Mouse (Mus musculus): ENCODE measurements at regions not wholly inside any gene's neighbourhood (a gene's known extent, or its start where the extent isn't known, plus 50 kb on each side); places are given as distances from the start of the nearest gene placed in this dataset.
A peak's percentile ranks its signal among the peaks of the same experiment; 100 is the strongest.

- Histone ChIP-seq H3K27ac (replicated peaks; ENCODE audit: low read depth, low read length) (no peak overlapping the region), H3K4me3 (ENCODE audit: low read depth, low read length) (no peak overlapping the region), H3K4me1 (ENCODE audit: control insufficient read depth, insufficient read depth, low read length) (no peaks in the 10 kb centered on the region), H3K27me3 (replicated peaks; ENCODE audit: control insufficient read depth, insufficient read depth, low read length) (no peaks in the 10 kb centered on the region), H3K9me3 (ENCODE audit: control insufficient read depth, low read length) (no peaks in the 10 kb centered on the region), H3K9ac (ENCODE audit: low read depth, low read length) (no peak overlapping the region), H3K36me3 (ENCODE audit: control insufficient read depth, insufficient read depth, low read length) (no peaks in the 10 kb centered on the region), H3K4me2 (ENCODE audit: low read depth, low read length) (no peak overlapping the region)
- no peak for ATAC-seq (ENCODE audit: low read depth)
- WGBS, result 70% methylated on average over 2 of the region's 2 CpGs
- DNase-seq (ENCODE audit: low spot score), result no peak
Measured at GRCm38 (mm10) chr9:46774821-46775220, 223.7 kb upstream of the Gm4791 start.

- Histone ChIP-seq H3K4me1 (ENCODE audit: control insufficient read depth, insufficient read depth, low read length) (no peaks in the 10 kb centered on the region), H3K36me3 (ENCODE audit: control insufficient read depth, insufficient read depth, low read length) (no peaks in the 10 kb centered on the region), H3K27me3 (replicated peaks; ENCODE audit: control insufficient read depth, insufficient read depth, low read length) (no peaks in the 10 kb centered on the region), H3K9ac (ENCODE audit: low read depth, low read length) (no peak overlapping the region), H3K4me3 (ENCODE audit: low read depth, low read length) (no peak overlapping the region), H3K4me2 (ENCODE audit: low read depth, low read length) (no peak overlapping the region), H3K27ac (replicated peaks; ENCODE audit: low read depth, low read length) (no peak overlapping the region), H3K9me3 (ENCODE audit: control insufficient read depth, low read length) (no peaks in the 10 kb centered on the region)
- DNase-seq (ENCODE audit: low spot score) (no peak), ATAC-seq (ENCODE audit: low read depth) (no peak)
- WGBS, result 57% methylated on average over 4 of the region's 4 CpGs
Measured at GRCm38 (mm10) chr9:46760247-46760646, 238.3 kb upstream of the Gm4791 start.

- Histone ChIP-seq H3K4me2 (ENCODE audit: low read depth, low read length) (no peak overlapping the region), H3K27me3 (replicated peaks; ENCODE audit: control insufficient read depth, insufficient read depth, low read length) (no peaks in the 10 kb centered on the region), H3K4me3 (ENCODE audit: low read depth, low read length) (no peak overlapping the region), H3K9me3 (ENCODE audit: control insufficient read depth, low read length) (no peaks in the 10 kb centered on the region), H3K4me1 (ENCODE audit: control insufficient read depth, insufficient read depth, low read length) (no peaks in the 10 kb centered on the region), H3K9ac (ENCODE audit: low read depth, low read length) (no peak overlapping the region), H3K27ac (replicated peaks; ENCODE audit: low read depth, low read length) (no peak overlapping the region), H3K36me3 (ENCODE audit: control insufficient read depth, insufficient read depth, low read length) (no peaks in the 10 kb centered on the region)
- WGBS, result 77% methylated on average over 6 of the region's 6 CpGs
- no peak for DNase-seq (ENCODE audit: low spot score)
- no peak for ATAC-seq (ENCODE audit: low read depth)
Measured at GRCm38 (mm10) chr9:46757005-46757672, 241.4 kb upstream of the Gm4791 start.

- H3K9me3 ChIP-seq (ENCODE audit: control insufficient read depth, low read length), result no peaks in the 10 kb centered on the region
- 49% methylated on average over 5 of the region's 5 CpGs for WGBS
- H3K4me2 ChIP-seq (ENCODE audit: low read depth, low read length), result no peak overlapping the region
- H3K36me3 ChIP-seq (ENCODE audit: control insufficient read depth, insufficient read depth, low read length), result no peaks in the 10 kb centered on the region
- no peaks in the 10 kb centered on the region for H3K27me3 ChIP-seq (replicated peaks; ENCODE audit: control insufficient read depth, insufficient read depth, low read length)
- no peaks in the 10 kb centered on the region for H3K4me1 ChIP-seq (ENCODE audit: control insufficient read depth, insufficient read depth, low read length)
- no peak for ATAC-seq (ENCODE audit: low read depth)
- no peak for DNase-seq (ENCODE audit: low spot score)
- no peak overlapping the region for H3K27ac ChIP-seq (replicated peaks; ENCODE audit: low read depth, low read length)
- no peak overlapping the region for H3K4me3 ChIP-seq (ENCODE audit: low read depth, low read length)
- H3K9ac ChIP-seq (ENCODE audit: low read depth, low read length), result no peak overlapping the region
Measured at GRCm38 (mm10) chr9:46751981-46752380, 246.6 kb upstream of the Gm4791 start.

GRCm38 (mm10) chr9:46749441-46749840, 249.1 kb upstream of the Gm4791 start:
- Histone ChIP-seq H3K9me3 (ENCODE audit: control insufficient read depth, low read length) (no peaks in the 10 kb centered on the region), H3K27me3 (replicated peaks; ENCODE audit: control insufficient read depth, insufficient read depth, low read length) (no peaks in the 10 kb centered on the region), H3K9ac (ENCODE audit: low read depth, low read length) (no peak overlapping the region), H3K4me1 (ENCODE audit: control insufficient read depth, insufficient read depth, low read length) (no peaks in the 10 kb centered on the region), H3K27ac (replicated peaks; ENCODE audit: low read depth, low read length) (no peak overlapping the region), H3K36me3 (ENCODE audit: control insufficient read depth, insufficient read depth, low read length) (no peaks in the 10 kb centered on the region), H3K4me2 (ENCODE audit: low read depth, low read length) (no peak overlapping the region), H3K4me3 (ENCODE audit: low read depth, low read length) (no peak overlapping the region)
- DNase-seq (ENCODE audit: low spot score) (no peak), ATAC-seq (ENCODE audit: low read depth) (no peak)
- 76% methylated on average over 6 of the region's 6 CpGs for WGBS

GRCm38 (mm10) chr9:46746266-46746665, 252.3 kb upstream of the Gm4791 start:
- Histone ChIP-seq H3K4me2 (ENCODE audit: low read depth, low read length) (no peak overlapping the region), H3K36me3 (ENCODE audit: control insufficient read depth, insufficient read depth, low read length) (no peaks in the 10 kb centered on the region), H3K27me3 (replicated peaks; ENCODE audit: control insufficient read depth, insufficient read depth, low read length) (no peaks in the 10 kb centered on the region), H3K4me3 (ENCODE audit: low read depth, low read length) (no peak overlapping the region), H3K27ac (replicated peaks; ENCODE audit: low read depth, low read length) (no peak overlapping the region), H3K4me1 (ENCODE audit: control insufficient read depth, insufficient read depth, low read length) (no peaks in the 10 kb centered on the region), H3K9ac (ENCODE audit: low read depth, low read length) (no peak overlapping the region), H3K9me3 (ENCODE audit: control insufficient read depth, low read length) (no peaks in the 10 kb centered on the region)
- ATAC-seq (ENCODE audit: low read depth) (no peak), DNase-seq (ENCODE audit: low spot score) (no peak)
- WGBS, result 64% methylated on average over 3 of the region's 3 CpGs

GRCm38 (mm10) chr9:46740496-46740895, 258.0 kb upstream of the Gm4791 start:
- no peaks in the 10 kb centered on the region for H3K9me3 ChIP-seq (ENCODE audit: control insufficient read depth, low read length)
- no peak overlapping the region for H3K27ac ChIP-seq (replicated peaks; ENCODE audit: low read depth, low read length)
- no peaks in the 10 kb centered on the region; the same call in 1 of the 2 replicates for H3K27me3 ChIP-seq (replicated peaks; ENCODE audit: control insufficient read depth, insufficient read depth, low read length)
- H3K4me3 ChIP-seq (ENCODE audit: low read depth, low read length), result no peak overlapping the region
- no peak for ATAC-seq (ENCODE audit: low read depth)
- no peak overlapping the region for H3K4me2 ChIP-seq (ENCODE audit: low read depth, low read length)
- no peak for DNase-seq (ENCODE audit: low spot score)
- H3K4me1 ChIP-seq (ENCODE audit: control insufficient read depth, insufficient read depth, low read length), result peaks cover 7% of the 10 kb centered on the region; the same call in 1 of the 2 replicates
- no peaks in the 10 kb centered on the region for H3K36me3 ChIP-seq (ENCODE audit: control insufficient read depth, insufficient read depth, low read length)
- H3K9ac ChIP-seq (ENCODE audit: low read depth, low read length), result no peak overlapping the region
- WGBS, result 76% methylated on average over 4 of the region's 4 CpGs

- DNase-seq (ENCODE audit: low spot score), result no peak
- Histone ChIP-seq H3K27me3 (replicated peaks; ENCODE audit: control insufficient read depth, insufficient read depth, low read length) (no peaks in the 10 kb centered on the region; the same call in 1 of the 2 replicates), H3K4me1 (ENCODE audit: control insufficient read depth, insufficient read depth, low read length) (peaks cover 7% of the 10 kb centered on the region; the same call in 1 of the 2 replicates), H3K36me3 (ENCODE audit: control insufficient read depth, insufficient read depth, low read length) (no peaks in the 10 kb centered on the region), H3K9me3 (ENCODE audit: control insufficient read depth, low read length) (no peaks in the 10 kb centered on the region), H3K4me3 (ENCODE audit: low read depth, low read length) (no peak overlapping the region), H3K4me2 (ENCODE audit: low read depth, low read length) (no peak overlapping the region), H3K9ac (ENCODE audit: low read depth, low read length) (no peak overlapping the region), H3K27ac (replicated peaks; ENCODE audit: low read depth, low read length) (no peak overlapping the region)
- WGBS, result 47% methylated on average over 3 of the region's 3 CpGs
- no peak for ATAC-seq (ENCODE audit: low read depth)
Measured at GRCm38 (mm10) chr9:46739341-46739740, 259.2 kb upstream of the Gm4791 start.

GRCm38 (mm10) chr9:46738634-46739033, 259.9 kb upstream of the Gm4791 start:
- H3K27me3 ChIP-seq (replicated peaks; ENCODE audit: control insufficient read depth, insufficient read depth, low read length), result no peaks in the 10 kb centered on the region; the same call in 1 of the 2 replicates
- ATAC-seq (ENCODE audit: low read depth) (peak; percentile 60; the same call in 1 of the 2 replicates), DNase-seq (ENCODE audit: low spot score) (peak; percentile 49)
- 44% methylated on average over 3 of the region's 3 CpGs for WGBS
- H3K9me3 ChIP-seq (ENCODE audit: control insufficient read depth, low read length), result no peaks in the 10 kb centered on the region
- no peak overlapping the region for H3K9ac ChIP-seq (ENCODE audit: low read depth, low read length)
- H3K4me2 ChIP-seq (ENCODE audit: low read depth, low read length), result no peak overlapping the region
- H3K4me1 ChIP-seq (ENCODE audit: control insufficient read depth, insufficient read depth, low read length), result peaks cover 7% of the 10 kb centered on the region; the same call in 1 of the 2 replicates
- no peak overlapping the region for H3K4me3 ChIP-seq (ENCODE audit: low read depth, low read length)
- H3K36me3 ChIP-seq (ENCODE audit: control insufficient read depth, insufficient read depth, low read length), result no peaks in the 10 kb centered on the region
- no peak overlapping the region for H3K27ac ChIP-seq (replicated peaks; ENCODE audit: low read depth, low read length)

Data from embryonic facial prominence, embryonic 14.5 days (tissue).